Mouse (Mus musculus) ES-Bruce4 (cell line): ENCODE data around the gene Myom1.

Source experiments
- CTCF ChIP-seq: IDR thresholded peaks from one replicate; pipeline ENCODE4 v1.8.1; 2011; ENCODE audit warnings: low read depth, low read length
- EP300 ChIP-seq: IDR thresholded peaks from 2 replicates; pipeline ENCODE4 v1.6.1; 2011; ENCODE audit warnings: low read depth, low read length; ENCODE audit not compliant: insufficient read depth
- POLR2A ChIP-seq: IDR thresholded peaks from one replicate; pipeline ENCODE4 v1.8.1; 2011; ENCODE audit warnings: low read length; ENCODE audit not compliant: insufficient read depth

GRCm38 (mm10) chr17:71106250-71106649 lies 103.8 kb downstream of the Myom1 start:
- no peak for TF ChIP-seq CTCF
- no peak for TF ChIP-seq POLR2A
- TF ChIP-seq EP300 = no peak
